Mouse (Mus musculus): ENCODE results near the gene Arhgef33.
A peak's percentile ranks its signal among the peaks of the same experiment; 100 is the strongest.
"Not testable (repeated sequence)": the region's sequence is repeated elsewhere in the genome, so short reads cannot be mapped to it uniquely, and the experiment has no call there.

Arhgef33 gene

GRCm38 (mm10) chr17:80307251-80307650, at the start of gene Arhgef33:
Gene Arhgef33 (plus strand): TSS chr17:80307407.
- no peak for DNase-seq

GRCm38 (mm10) chr17:80267065-80267464, 40.1 kb upstream of the Arhgef33 start:
- no peak for DNase-seq

- no peak for DNase-seq
Measured at GRCm38 (mm10) chr17:80268151-80268550, 39.1 kb upstream of the Arhgef33 start.

GRCm38 (mm10) chr17:80270622-80271021, 36.6 kb upstream of the Arhgef33 start:
- DNase-seq = not testable (repeated sequence)

GRCm38 (mm10) chr17:80278255-80278654, 29.0 kb upstream of the Arhgef33 start:
- no peak for DNase-seq

- no peak for DNase-seq
Measured at GRCm38 (mm10) chr17:80279340-80280070, 27.7 kb upstream of the Arhgef33 start.

- no peak for DNase-seq
Measured at GRCm38 (mm10) chr17:80284446-80284845, 22.8 kb upstream of the Arhgef33 start.

- DNase-seq = no peak
Measured at GRCm38 (mm10) chr17:80288012-80288411, 19.2 kb upstream of the Arhgef33 start.

- DNase-seq = no peak
Measured at GRCm38 (mm10) chr17:80289280-80290073, 17.7 kb upstream of the Arhgef33 start.

- DNase-seq = peak; percentile 97
Measured at GRCm38 (mm10) chr17:80290074-80290657, 17.0 kb upstream of the Arhgef33 start, which contains the start of the genes Morn2 and Dhx57. Gene Morn2 (plus strand): TSS chr17:80290203. Gene Dhx57 (minus strand): TSS chr17:80290476.

GRCm38 (mm10) chr17:80291148-80291547, 16.1 kb upstream of the Arhgef33 start:
- peak; percentile 44 for DNase-seq

GRCm38 (mm10) chr17:80295258-80295657, 11.9 kb upstream of the Arhgef33 start:
- no peak for DNase-seq

GRCm38 (mm10) chr17:80298844-80299243, 8.4 kb upstream of the Arhgef33 start:
- DNase-seq = no peak

GRCm38 (mm10) chr17:80311761-80312160, 4.6 kb downstream of the Arhgef33 start:
- no peak for DNase-seq

GRCm38 (mm10) chr17:80312405-80312804, 5.2 kb downstream of the Arhgef33 start:
- DNase-seq = no peak

GRCm38 (mm10) chr17:80322228-80322627, 15.0 kb downstream of the Arhgef33 start:
- DNase-seq = no peak

GRCm38 (mm10) chr17:80323015-80323414, 15.8 kb downstream of the Arhgef33 start:
- no peak for DNase-seq

GRCm38 (mm10) chr17:80323658-80324057, 16.5 kb downstream of the Arhgef33 start:
- peak; percentile 21 for DNase-seq

- DNase-seq = no peak
Measured at GRCm38 (mm10) chr17:80324521-80324920, 17.3 kb downstream of the Arhgef33 start.

- no peak for DNase-seq
Measured at GRCm38 (mm10) chr17:80325456-80325855, 18.2 kb downstream of the Arhgef33 start.

- no peak for DNase-seq
Measured at GRCm38 (mm10) chr17:80326431-80326830, 19.2 kb downstream of the Arhgef33 start.

- peak; percentile 8 for DNase-seq
Measured at GRCm38 (mm10) chr17:80332386-80332785, 25.2 kb downstream of the Arhgef33 start.

- DNase-seq = no peak
Measured at GRCm38 (mm10) chr17:80345277-80345676, 38.1 kb downstream of the Arhgef33 start.
